Mouse (Mus musculus): ENCODE measurements at regions not wholly inside any gene's neighbourhood (a gene's known extent, or its start where the extent isn't known, plus 50 kb on each side); places are given as distances from the start of the nearest gene placed in this dataset.

GRCm38 (mm10) chr6:98178005-98178404, 164.5 kb downstream of the Gm765 start:
- DNase-seq (ENCODE audit: low spot score), result no peak

GRCm38 (mm10) chr6:98149043-98149813, 193.3 kb downstream of the Gm765 start:
- DNase-seq (ENCODE audit: low spot score), result no peak

- DNase-seq (ENCODE audit: low spot score), result no peak
Measured at GRCm38 (mm10) chr6:98147855-98148254, 194.7 kb downstream of the Gm765 start.

- peak; percentile 64 for DNase-seq (ENCODE audit: low spot score)
Measured at GRCm38 (mm10) chr6:98132931-98133330, 209.6 kb downstream of the Gm765 start.

GRCm38 (mm10) chr6:98125434-98125833, 217.1 kb downstream of the Gm765 start:
- no peak for DNase-seq (ENCODE audit: low spot score)

GRCm38 (mm10) chr6:98118355-98119150, 224.0 kb downstream of the Gm765 start:
- no peak for DNase-seq (ENCODE audit: low spot score)

- no peak for DNase-seq (ENCODE audit: low spot score)
Measured at GRCm38 (mm10) chr6:98114327-98115134, 228.0 kb downstream of the Gm765 start.

GRCm38 (mm10) chr6:98113708-98114107, 228.8 kb downstream of the Gm765 start:
- DNase-seq (ENCODE audit: low spot score), result no peak

- no peak for DNase-seq (ENCODE audit: low spot score)
Measured at GRCm38 (mm10) chr6:98112495-98113115, 229.9 kb downstream of the Gm765 start.

GRCm38 (mm10) chr6:98107123-98107522, 235.4 kb downstream of the Gm765 start:
- DNase-seq (ENCODE audit: low spot score), result no peak

- peak; percentile 89 for DNase-seq (ENCODE audit: low spot score)
Measured at GRCm38 (mm10) chr6:98105280-98106090, 237.1 kb downstream of the Gm765 start.

GRCm38 (mm10) chr6:98104432-98104831, 238.1 kb downstream of the Gm765 start:
- DNase-seq (ENCODE audit: low spot score), result no peak

GRCm38 (mm10) chr6:98101023-98101422, 241.5 kb downstream of the Gm765 start:
- DNase-seq (ENCODE audit: low spot score), result no peak

GRCm38 (mm10) chr6:98099126-98099525, 243.4 kb downstream of the Gm765 start:
- no peak for DNase-seq (ENCODE audit: low spot score)

GRCm38 (mm10) chr6:98095243-98095642, 247.3 kb downstream of the Gm765 start:
- no peak for DNase-seq (ENCODE audit: low spot score)

- DNase-seq (ENCODE audit: low spot score), result peak; percentile 23
Measured at GRCm38 (mm10) chr6:98089185-98089584, 253.4 kb downstream of the Gm765 start.

GRCm38 (mm10) chr6:98080076-98080475, 262.5 kb downstream of the Gm765 start:
- no peak for DNase-seq (ENCODE audit: low spot score)
